Mouse (Mus musculus): ENCODE data around the gene Tmem45a. TPM values are rescaled to one million over a fixed set of nuclear protein-coding genes. Genes with fewer than 3 reads are reported as not detected.

The Tmem45a gene
- polyA plus RNA-seq, 1 experiment from 2014 or later, result 7.8 TPM

Other genes with a start within 250 kb of the Tmem45a start
- gene Tfg, start 168.7 kb downstream of the Tmem45a start, polyA plus RNA-seq (2014; fragmentation: Nextera tagmentation; extraction: Ambion mirVana), result 161 and 188 TPM in 2 replicates
- not detected in 2 replicates for gene Adgrg7, start 90.3 kb downstream of the Tmem45a start, polyA plus RNA-seq (2014; fragmentation: Nextera tagmentation; extraction: Ambion mirVana)
- gene Lnp1, start 41.9 kb upstream of the Tmem45a start, polyA plus RNA-seq (2014; fragmentation: Nextera tagmentation; extraction: Ambion mirVana), result 0.31 and 0.77 TPM in 2 replicates
- gene Tmem45a2, start 185.2 kb upstream of the Tmem45a start, polyA plus RNA-seq (2014; fragmentation: Nextera tagmentation; extraction: Ambion mirVana), result 0.16 and 0.20 TPM in 2 replicates
- gene Tomm70a, start 235.5 kb upstream of the Tmem45a start, polyA plus RNA-seq (2014; fragmentation: Nextera tagmentation; extraction: Ambion mirVana), result 87.9 and 100 TPM in 2 replicates